Mouse (Mus musculus): ENCODE measurements around the gene Epc2.

Epc2 gene

DNA sequence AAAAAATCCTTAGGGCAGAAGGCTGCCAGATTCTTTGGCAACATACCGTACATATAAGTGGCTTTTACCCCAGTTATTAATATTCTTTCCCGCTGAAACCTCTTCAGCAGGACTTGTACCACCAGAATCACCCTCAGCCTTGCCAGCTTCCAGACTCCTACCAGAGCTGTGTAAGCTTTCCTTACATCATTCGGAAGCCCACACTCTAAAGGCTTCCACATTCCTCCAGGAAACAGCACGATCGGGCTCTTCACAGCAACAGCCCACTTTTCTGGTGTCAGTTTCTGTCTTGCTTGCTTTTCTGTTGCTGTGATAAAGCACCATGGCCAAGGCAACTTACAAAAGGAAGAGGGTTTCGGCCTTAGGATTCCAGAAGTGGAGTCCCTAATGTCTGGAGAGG lies 21.2 kb downstream of the Epc2 start:
- no peak for DNase-seq

- no peak for DNase-seq
These were observed 30.9 kb downstream of the Epc2 start for GRCm38 (mm10) chr2:49482146-49482545.

DNA sequence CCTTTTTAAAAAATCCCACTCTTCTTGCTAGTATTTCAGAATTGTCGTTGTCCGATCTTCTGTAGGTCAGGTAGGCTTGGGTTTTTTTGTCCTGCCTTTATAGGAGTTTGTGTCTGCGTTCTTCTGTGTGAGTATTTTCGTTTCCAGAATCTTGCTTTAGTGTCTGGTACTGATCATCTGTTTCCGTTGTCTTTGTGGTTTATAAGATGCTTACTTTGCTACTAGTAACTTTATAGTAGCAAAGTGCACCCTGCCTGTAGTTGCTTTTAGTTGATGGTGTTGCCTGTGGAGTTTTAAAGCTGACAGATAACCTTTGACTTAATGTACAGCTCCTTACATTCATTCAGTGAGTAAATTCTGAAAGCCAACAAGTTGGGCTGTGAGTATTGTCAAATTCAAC lies 32.1 kb downstream of the Epc2 start:
- no peak for DNase-seq

- no peak for DNase-seq
These were observed 50.1 kb downstream of the Epc2 start for GRCm38 (mm10) chr2:49501435-49501834.

GRCm38 (mm10) chr2:49503596-49503995 lies 52.3 kb downstream of the Epc2 start:
- DNase-seq = no peak

DNA sequence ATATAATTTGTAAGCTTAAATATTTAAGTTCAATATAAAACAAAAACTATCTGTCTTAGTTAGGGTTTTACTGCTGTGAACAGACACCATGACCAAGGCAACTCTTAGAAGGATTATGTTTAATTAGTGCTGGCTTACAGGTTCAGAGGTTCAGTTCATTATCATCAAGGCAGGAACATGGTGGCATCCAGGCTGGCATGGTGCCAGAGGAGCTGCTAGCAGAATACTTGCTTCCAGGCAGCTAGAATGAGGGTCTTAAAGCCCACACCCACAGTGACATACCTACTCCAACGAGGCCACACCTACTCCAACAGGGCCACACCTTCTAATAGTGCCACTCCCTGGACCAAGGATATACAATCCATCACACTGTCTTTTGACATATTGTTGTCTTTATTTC lies 53.9 kb downstream of the Epc2 start:
- DNase-seq = peak in 1 of 2 experiments; percentile 22

- DNase-seq = no peak
These were observed 59.5 kb downstream of the Epc2 start for GRCm38 (mm10) chr2:49510832-49511231.

DNA sequence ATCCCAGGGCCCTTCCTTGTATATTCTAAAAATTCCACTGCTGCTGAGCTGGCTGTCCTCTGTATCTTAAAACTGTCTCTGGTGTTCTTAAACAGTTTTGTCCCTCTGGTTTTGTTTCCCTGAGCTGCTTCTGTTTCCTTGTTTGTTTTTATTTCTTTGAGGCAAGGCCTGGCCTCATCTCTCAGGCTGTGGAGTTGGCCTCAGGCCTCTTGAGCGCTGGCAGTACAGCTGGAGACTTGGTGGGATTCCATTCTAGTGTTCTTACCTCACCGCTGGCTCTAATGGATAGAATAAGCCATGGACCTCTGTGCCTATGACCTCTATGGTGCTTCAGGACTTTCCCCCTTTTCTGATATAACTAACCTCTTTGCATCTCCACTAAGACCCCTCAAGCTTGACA lies 64.7 kb downstream of the Epc2 start:
- DNase-seq = no peak

DNA sequence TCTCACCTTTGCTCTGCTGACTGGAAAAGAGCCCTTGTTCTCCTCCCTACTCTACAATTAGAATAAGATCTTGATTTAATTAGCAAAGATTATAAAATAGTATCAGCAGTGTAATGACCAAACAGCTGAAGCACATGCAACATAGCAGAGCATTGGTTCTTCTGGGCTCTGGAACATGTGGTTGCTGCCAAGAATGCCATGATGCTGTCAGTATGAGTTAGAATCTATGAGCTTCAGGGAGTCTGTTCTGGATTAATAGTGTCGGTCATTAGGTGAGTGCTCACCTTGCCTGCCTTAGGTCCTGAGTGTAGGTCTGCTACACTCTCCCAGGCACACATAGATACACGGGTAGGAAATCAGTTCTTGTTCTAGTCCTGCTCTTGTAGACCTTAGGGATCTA lies 69.1 kb downstream of the Epc2 start:
- DNase-seq = peak in 1 of 2 experiments; percentile 16

DNA sequence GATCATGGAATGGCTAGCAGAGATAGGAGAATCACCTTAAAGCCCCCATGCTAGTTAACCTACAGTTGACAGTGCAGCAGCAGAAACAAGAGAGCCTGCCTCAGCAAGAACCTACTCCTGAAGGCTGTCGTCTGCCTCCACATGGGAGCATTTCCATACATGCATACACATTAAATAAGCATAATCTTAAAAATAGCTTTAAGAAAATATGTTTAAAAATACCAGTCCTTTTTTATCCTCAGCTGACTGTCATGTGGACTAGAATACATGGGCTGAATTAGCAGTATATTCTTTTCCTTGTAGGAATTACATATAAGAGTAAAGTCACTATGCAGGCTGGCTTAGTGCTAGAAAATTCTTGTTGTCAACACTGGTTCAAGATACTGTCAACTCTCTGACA lies 69.7 kb downstream of the Epc2 start:
- DNase-seq = no peak

DNA sequence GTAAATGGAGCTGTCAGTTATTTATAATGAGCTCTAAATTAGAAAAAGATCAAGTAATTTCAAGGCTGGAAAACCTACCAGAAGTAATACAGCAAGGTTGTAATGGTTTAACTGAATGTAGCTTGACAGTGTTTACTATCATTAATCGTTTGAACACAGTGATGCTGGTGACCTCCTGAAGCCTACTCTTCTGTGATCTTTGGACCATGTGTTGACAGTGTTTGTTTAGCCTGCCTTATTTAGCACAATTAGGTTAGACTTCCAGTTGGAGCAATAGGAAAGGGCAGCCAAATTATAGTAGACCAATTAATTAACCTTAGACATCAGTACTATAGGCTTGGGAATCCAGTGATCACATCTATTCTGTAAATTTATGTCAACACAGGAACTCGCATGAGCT lies 70.3 kb downstream of the Epc2 start:
- DNase-seq = no peak

GRCm38 (mm10) chr2:49522578-49522977 lies 71.3 kb downstream of the Epc2 start:
- no peak for DNase-seq

DNA sequence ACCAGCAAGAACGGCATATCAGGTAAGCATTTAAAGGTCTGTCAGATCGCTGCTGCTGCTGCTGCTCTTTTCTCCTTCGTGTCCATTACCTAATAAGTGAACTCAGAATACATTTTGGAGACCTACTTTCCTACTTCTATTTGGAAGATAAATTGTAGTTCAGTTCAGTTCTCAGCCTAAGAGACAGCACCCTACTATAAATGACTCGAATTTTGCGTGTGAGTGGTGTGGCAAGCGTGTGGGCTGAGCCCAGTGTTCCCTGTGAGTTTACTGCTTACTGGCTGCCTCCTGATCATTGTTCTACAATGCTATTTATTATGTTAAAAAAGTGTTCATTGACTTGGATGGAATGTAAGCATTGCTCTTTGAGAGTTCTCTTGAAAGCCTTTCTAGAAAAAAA lies 85.9 kb downstream of the Epc2 start:
- DNase-seq = no peak

DNA sequence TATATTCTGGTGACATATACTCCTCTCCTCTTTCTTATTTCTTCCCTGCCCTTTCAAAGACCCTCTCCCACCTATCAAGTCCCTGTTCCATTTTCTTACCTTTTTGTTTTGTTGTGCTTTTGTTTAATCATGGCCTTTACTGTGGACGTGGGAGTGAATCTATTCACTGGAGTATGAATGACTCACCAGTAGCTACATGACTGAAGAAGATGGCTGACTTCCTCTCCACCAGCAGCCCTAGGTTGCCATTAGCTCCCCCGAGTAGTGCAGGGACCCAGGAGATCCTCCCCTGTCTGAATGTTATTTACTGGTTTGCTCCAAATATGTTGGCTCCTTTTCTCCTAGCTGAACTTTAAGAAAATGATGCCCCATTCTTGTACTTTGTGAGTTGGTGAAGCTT lies 86.8 kb downstream of the Epc2 start:
- no peak for DNase-seq

DNA sequence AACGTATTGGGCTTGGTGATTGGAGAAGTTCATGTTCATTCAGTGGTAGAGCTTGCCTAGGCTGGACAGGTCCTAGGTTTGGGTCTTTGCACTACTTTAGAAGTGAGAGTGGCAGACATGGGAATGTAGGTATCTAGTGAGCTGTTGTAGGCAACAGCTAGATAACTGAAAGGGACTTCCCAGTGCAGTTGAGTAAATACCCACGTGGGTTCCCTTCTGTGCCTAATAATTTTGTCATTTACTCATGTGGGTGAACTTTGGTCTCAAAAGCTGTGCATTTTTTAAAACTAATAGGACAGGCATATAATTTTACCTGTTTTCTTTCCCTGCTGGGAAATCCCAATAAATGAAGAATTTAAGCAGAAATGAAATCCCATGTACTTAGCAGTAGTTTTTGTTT lies 88.5 kb downstream of the Epc2 start:
- no peak for DNase-seq

DNA sequence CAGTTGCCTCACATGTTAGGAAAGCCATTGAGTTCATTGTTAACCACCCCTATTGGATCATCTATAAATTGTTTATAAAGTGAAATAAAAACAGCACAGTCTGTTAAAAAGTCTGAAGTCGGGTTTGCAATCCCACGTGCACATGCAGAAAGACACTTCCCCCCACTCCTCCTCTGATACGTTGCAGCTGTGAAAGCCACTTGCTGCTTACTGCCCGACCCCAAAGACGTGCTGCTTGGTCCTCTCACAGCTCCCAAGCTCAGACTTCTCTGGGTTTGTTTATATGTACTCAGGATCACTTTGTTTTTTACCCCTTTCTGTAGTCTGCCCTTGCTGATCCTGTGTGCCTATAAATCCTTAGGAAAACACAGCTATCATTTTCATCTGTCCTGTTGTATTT lies 96.5 kb downstream of the Epc2 start:
- no peak for DNase-seq

- no peak for DNase-seq
These were observed 97.2 kb downstream of the Epc2 start for GRCm38 (mm10) chr2:49548492-49548891.

DNA sequence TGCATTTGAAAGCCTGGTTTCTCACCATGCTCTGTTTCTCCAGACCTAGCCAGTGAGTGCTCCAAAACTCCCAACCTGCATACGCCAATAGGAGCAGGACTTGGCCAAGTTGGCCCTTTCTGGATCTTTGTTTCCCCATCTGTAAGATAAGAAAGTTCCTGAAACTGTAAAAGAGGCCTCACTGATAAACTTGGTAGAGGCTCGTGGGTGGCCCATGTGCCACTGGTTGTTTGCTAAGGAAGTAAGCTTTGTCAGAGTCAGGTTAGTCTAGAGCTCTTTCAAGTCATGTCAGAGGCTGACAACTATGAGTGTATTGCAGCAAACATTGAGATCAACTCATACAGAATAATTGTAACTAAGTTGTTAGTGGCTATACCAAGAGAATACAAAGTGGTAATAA lies 101.8 kb downstream of the Epc2 start:
- no peak for DNase-seq

DNA sequence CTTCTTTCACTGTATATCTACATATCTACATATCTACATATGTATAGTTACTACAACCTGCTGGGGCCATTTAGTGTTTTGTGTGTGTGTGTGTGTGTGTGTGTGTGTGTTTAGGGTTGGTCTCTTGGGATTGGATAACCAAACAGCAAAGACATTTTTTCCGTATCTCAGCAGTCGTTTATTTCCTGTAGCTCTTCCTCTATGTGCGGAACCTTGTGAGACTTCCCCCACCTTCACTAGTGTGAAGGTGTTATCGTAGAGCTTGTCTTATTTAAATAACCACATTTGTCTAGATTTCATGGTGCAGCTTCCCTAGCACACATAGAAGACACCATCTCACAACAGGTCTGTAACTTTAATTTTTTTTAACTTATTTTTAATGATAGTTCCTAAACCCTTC lies 106.1 kb downstream of the Epc2 start:
- DNase-seq = no peak

DNA sequence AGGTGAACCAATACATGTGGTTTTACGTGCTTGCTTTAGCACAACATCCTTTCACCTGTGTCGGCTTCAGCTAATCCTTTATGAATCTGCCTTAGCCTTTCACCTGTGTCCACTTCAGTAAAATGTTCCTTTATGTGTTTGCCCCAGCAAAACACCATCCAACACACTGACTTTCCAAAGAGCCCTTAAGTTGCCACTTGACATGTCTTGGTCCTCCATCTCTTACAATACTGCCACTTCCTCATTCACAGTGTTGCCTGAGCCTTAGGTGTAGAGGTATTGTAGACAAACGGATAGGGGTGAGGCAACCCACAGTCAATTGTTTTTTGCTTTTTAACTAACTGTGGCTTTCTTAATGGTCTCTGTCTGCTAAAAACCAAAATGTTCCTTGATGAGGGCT lies 107.1 kb downstream of the Epc2 start:
- DNase-seq = no peak

DNA sequence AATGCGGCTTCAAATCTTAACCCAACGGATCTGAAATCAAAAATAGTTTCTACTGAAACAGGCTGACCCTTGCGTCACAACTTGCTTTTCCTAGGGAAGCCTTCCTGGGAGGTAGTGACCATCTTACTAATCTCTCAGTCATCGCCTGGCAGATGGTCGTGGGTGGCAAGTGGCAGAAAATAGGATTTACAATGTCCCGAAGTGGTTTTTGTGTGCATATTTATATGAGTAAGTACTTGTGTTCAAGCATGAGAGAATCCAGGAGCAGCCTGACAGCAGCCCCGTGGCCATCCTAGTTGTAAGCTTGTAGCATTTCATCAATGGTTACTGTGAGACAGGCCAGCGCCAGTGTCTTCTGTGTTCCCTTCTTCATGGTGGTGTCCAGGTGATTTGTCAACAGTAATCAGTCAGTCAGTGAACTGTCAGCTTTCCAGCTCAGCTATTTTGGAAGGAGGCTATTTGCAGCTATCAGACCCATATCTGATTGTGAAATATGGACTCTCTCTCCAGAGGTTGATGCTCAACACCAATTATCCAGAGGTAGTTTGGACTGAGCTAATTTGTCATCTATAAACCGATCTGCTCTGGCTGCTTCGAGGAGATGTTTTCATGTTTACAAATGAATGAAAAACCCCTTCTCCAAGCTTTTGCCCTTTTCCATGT lies 111.5 kb downstream of the Epc2 start:
- DNase-seq = peak; percentile 23 to 48

DNA sequence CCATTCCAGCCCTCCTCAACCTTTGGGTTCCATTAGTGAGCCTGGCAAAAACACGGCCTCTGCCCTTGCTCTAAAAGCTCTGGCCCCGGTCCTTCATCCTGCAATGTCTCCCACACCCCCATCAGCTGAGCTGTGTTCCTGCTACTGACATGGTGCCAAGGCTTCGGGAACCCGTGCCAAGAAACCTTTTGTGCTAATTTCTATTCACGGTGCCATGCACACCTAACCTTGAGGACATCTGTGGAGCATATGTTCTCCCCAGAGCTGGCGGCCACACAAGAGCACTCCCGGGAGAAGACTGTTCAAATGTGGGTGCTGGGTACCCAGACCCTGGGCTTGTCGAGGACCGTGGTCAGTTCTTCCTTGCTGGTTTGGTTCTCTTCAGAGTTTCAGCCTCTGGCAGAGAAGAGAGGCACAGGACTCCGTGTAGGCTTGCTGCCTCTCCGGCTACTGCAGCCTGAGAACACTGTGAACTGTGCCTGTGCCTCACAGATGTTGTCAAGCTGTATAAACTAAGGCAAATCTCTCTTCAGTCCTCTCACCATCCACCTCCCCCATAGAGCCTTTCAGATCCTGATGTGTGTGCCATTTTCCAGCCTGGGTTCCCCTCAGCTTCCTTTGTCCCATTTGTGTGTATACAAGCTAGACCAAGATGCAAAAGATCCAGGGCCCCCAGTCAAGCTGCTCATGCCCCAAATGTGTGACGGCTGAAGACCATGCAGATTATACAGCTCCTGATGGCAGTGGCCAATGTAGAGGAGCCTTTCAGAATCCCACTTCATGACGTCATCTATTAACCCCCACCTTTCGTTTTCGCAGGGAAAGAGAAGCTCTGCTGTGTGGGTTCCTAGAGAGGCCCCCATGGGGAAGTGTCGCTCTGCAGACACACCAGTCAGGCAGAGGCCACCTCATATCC lies 118.8 kb downstream of the Epc2 start:
- peak; percentile 96 to 98 for DNase-seq

DNA sequence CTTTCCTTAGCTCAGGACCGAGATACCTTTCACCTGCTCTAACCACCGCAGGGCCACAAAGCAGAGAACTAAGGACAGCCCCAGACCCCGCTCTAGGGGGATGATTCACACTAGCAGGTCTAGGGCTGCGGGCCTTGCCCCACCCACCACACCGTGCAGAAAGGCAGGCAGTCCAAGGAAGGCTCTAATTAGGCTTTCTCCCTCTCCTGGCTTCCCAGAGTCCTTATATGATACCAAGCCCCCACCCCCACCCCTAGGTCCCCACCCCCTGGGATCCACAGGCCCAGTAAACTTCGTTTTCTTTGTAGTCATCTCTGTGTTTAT lies 119.5 kb downstream of the Epc2 start:
- DNase-seq = no peak

DNA sequence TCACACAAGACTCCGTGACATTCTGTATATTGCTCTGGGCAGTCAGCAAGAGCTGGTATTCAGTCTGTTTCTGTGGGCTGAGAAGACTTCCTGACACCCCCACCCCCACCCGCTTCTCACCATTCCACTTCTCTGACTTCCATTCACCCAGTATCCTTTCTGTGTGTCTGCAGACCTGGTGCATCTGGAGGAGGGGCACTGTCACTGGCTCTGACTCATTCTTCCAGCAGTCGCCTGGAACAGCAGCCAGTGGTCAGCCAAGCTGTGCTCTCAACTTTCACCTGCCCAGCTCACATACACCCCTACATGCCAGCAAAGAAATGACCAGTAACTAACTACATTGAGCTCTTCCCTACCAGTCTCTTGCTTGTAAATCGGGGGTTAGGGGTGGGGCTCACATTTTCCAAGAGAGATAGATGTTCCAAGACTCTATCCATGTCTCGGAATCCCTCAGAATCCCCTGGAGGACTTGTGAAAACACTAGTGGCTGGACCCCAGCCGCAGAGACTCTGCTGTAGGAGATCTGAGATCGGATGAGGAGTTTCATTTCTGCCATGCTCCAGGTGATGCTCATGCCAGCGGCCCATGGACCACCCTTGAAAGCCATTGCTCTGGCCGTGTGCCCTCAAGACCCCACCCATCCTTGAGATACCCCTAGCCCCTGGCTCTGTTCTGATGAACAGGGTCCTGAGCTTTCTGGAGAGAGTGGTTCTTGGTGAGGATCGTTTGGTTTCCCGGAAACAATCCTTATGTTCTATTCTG lies 120.1 kb downstream of the Epc2 start:
- DNase-seq = no peak

Measured in cerebellum, postnatal 36 days (tissue).